Mouse (Mus musculus) thymus, adult 2 months (tissue): ENCODE results near the gene Pbdc1. TPM values are rescaled to one million over a fixed set of nuclear protein-coding genes. Genes with fewer than 3 reads are reported as not detected.

Experiments
- DNase-seq: peaks from one replicate; pipeline ENCODE4 v3.0.0; 2021
- H3K27ac ChIP-seq: fragments of 200-500 bp; 2 replicates; pipeline ENCODE4 v1.5.1; 2012; ENCODE audit warnings: low read length, control low read depth; ENCODE audit not compliant: control insufficient read depth, insufficient read depth
- H3K27me3 ChIP-seq: fragments of 200-500 bp; 2 replicates; pipeline ENCODE4 v1.6.1; 2012; ENCODE audit warnings: mild to moderate bottlenecking, low read length, moderate library complexity, mixed read lengths; ENCODE audit not compliant: control insufficient read depth, insufficient read depth
- H3K36me3 ChIP-seq: fragments of 200-500 bp; 2 replicates; pipeline ENCODE4 v1.6.1; 2012; ENCODE audit warnings: mild to moderate bottlenecking, low read length, moderate library complexity; ENCODE audit not compliant: control insufficient read depth, insufficient read depth
- H3K4me1 ChIP-seq: fragments of 200-500 bp; replicated peaks from 2 replicates; pipeline ENCODE4 v1.6.1; 2012; ENCODE audit warnings: low read length; ENCODE audit not compliant: control insufficient read depth, insufficient read depth
- H3K4me3 ChIP-seq: fragments of 200-500 bp; 2 replicates; pipeline ENCODE4 v1.5.1; 2012; ENCODE audit warnings: mild to moderate bottlenecking, low read length, control low read depth, moderate library complexity; ENCODE audit not compliant: control insufficient read depth, insufficient read depth
- CTCF ChIP-seq: fragments of 200-500 bp; IDR thresholded peaks from 2 replicates; pipeline ENCODE4 v1.5.1; 2012; ENCODE audit warnings: mild to moderate bottlenecking, control low read depth, low read length, moderate library complexity, borderline replicate concordance; ENCODE audit not compliant: control insufficient read depth, poor library complexity, insufficient read depth; ENCODE audit errors: extremely low read depth
- POLR2A ChIP-seq: fragments of 200-500 bp; IDR thresholded peaks from 2 replicates; pipeline ENCODE4 v1.6.1; 2012; ENCODE audit warnings: mild to moderate bottlenecking, low read length, control low read depth, moderate library complexity; ENCODE audit not compliant: control insufficient read depth, poor library complexity, insufficient read depth; ENCODE audit errors: extremely low read depth
- WGBS: fragments of 180-500 bp; shearing (Covaris S2); methylation state at CpG from one replicate; pipeline ENCODE4 v1.1.7; 2018; 5-methylcytosine and 5-hydroxymethylcytosine counted together
- polyA plus RNA-seq: library from polyadenylated mRNA; depleted of rRNA; stranded (reverse); fragments of >200 nt; gene quantifications from 2 replicates; pipeline ENCODE4 v1.2.3, GENCODE M21; 2012; rRNA removed

Gene Pbdc1
- 13.1 and 13.7 TPM in 2 replicates for polyA plus RNA-seq

GRCm38 (mm10) chrX:105079615-105080092, at the start of gene Pbdc1:
Gene Pbdc1 (plus strand): TSS chrX:105079756.
- H3K27me3 ChIP-seq: no peaks in the 10 kb centered on the region
- no peak for TF ChIP-seq CTCF
- peak; percentile 47 for TF ChIP-seq POLR2A
- peak within 1 kb of the TSS; percentile 69 for H3K27ac ChIP-seq
- no peaks in the 10 kb centered on the region; the same call in 1 of the 2 replicates for H3K36me3 ChIP-seq
- no peaks in the 10 kb centered on the region for H3K4me1 ChIP-seq
- DNase-seq: peak; percentile 82
- H3K4me3 ChIP-seq: peak within 1 kb of the TSS; percentile 91
- WGBS: 3% methylated on average over 34 of the region's 35 CpGs

GRCm38 (mm10) chrX:105037666-105038065, 41.9 kb upstream of the Pbdc1 start:
- H3K4me1 ChIP-seq: no peaks in the 10 kb centered on the region
- H3K36me3 ChIP-seq: no peaks in the 10 kb centered on the region
- no peak for DNase-seq
- no peaks in the 10 kb centered on the region for H3K27me3 ChIP-seq
- H3K4me3 ChIP-seq: no peak overlapping the region
- no peak overlapping the region for H3K27ac ChIP-seq
- no peak for TF ChIP-seq CTCF
- TF ChIP-seq POLR2A: no peak
- 87% methylated on average over 3 of the region's 3 CpGs for WGBS

GRCm38 (mm10) chrX:105064294-105064693, 15.3 kb upstream of the Pbdc1 start:
- Histone ChIP-seq H3K36me3 (peaks cover 37% of the 10 kb centered on the region), H3K27ac (no peak overlapping the region), H3K27me3 (no peaks in the 10 kb centered on the region), H3K4me3 (no peak overlapping the region), H3K4me1 (0 out of 2 replicates have a peak, but pooled peaks cover 2% of the 10 kb centered on the region)
- DNase-seq: no peak
- 69% methylated on average over 10 of the region's 10 CpGs for WGBS
- TF ChIP-seq CTCF (no peak), POLR2A (no peak)

- WGBS: 42% methylated on average over 4 of the region's 4 CpGs
- peaks cover 32% of the 10 kb centered on the region for H3K36me3 ChIP-seq
- H3K27me3 ChIP-seq: no peaks in the 10 kb centered on the region
- DNase-seq: no peak
- H3K4me1 ChIP-seq: 0 out of 2 replicates have a peak, but pooled peaks cover 2% of the 10 kb centered on the region
- TF ChIP-seq CTCF (no peak), POLR2A (no peak)
- no peak overlapping the region for H3K4me3 ChIP-seq
- no peak overlapping the region for H3K27ac ChIP-seq
These were observed 14.8 kb upstream of the Pbdc1 start for GRCm38 (mm10) chrX:105064801-105065200.

GRCm38 (mm10) chrX:105069671-105070503, 9.7 kb upstream of the Pbdc1 start:
- Histone ChIP-seq H3K4me3 (peak overlapping the region; percentile 48), H3K27me3 (no peaks in the 10 kb centered on the region), H3K36me3 (0 out of 2 replicates have a peak, but pooled peaks cover 13% of the 10 kb centered on the region), H3K27ac (peak overlapping the region; percentile 48; the same call in 1 of the 2 replicates), H3K4me1 (0 out of 2 replicates have a peak, but pooled peaks cover 2% of the 10 kb centered on the region)
- under 1% methylated on average over 31 of the region's 32 CpGs for WGBS
- peak; percentile 62 for DNase-seq
- no peak for TF ChIP-seq CTCF
- TF ChIP-seq POLR2A: no peak

- under 1% methylated on average over 12 of the region's 12 CpGs for WGBS
- no peak for DNase-seq
- H3K27me3 ChIP-seq: no peaks in the 10 kb centered on the region
- no peaks in the 10 kb centered on the region; the same call in 1 of the 2 replicates for H3K36me3 ChIP-seq
- no peaks in the 10 kb centered on the region for H3K4me1 ChIP-seq
- no peak overlapping the region for H3K27ac ChIP-seq
- TF ChIP-seq POLR2A (no peak), CTCF (no peak)
- peak overlapping the region; percentile 91; the same call in 1 of the 2 replicates for H3K4me3 ChIP-seq
These were observed 405 bp upstream of the Pbdc1 start for GRCm38 (mm10) chrX:105079151-105079550.
